Mouse (Mus musculus): Measurements from ENCODE around the gene Awat1.

- TF ChIP-seq CTCF (IDR thresholded peaks at IDR 0.05; ENCODE audit: borderline replicate concordance, insufficient read depth, low read depth, low read length) = no peak
- TF ChIP-seq POLR2A (IDR thresholded peaks at IDR 0.05; ENCODE audit: borderline replicate concordance, insufficient read depth, low read length) = no peak
These were observed 52.2 kb downstream of the Awat1 start for GRCm38 (mm10) chrX:100624242-100624641.

All from cerebellum, adult 2 months (tissue).